Mouse (Mus musculus): ENCODE results near the gene Acsbg2.

The Acsbg2 gene

DNA sequence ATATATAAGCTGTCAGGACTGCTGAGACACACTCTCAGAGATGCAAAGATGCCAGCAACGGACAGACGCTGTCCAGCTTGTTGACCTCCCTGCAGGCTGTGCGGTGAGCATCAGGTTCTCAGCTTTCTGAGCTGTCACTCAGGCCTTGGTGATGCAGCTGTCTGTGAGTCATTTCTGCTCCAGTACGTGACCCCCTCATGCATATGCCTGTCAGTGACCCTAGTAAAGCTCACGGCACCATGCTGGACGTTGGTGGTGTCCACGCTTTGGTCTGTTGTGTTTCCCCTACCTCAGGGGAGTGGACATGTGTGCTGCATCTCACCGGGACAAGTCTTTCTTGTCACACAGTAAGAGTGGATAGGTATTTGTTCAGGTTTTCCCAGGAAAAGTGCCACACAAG lies 2.5 kb downstream of the Acsbg2 start:
- DNase-seq (ENCODE audit: low read depth), result no peak

GRCm38 (mm10) chr17:56870287-56870953 lies 3.8 kb downstream of the Acsbg2 start:
- DNase-seq (ENCODE audit: low read depth), result no peak

DNA sequence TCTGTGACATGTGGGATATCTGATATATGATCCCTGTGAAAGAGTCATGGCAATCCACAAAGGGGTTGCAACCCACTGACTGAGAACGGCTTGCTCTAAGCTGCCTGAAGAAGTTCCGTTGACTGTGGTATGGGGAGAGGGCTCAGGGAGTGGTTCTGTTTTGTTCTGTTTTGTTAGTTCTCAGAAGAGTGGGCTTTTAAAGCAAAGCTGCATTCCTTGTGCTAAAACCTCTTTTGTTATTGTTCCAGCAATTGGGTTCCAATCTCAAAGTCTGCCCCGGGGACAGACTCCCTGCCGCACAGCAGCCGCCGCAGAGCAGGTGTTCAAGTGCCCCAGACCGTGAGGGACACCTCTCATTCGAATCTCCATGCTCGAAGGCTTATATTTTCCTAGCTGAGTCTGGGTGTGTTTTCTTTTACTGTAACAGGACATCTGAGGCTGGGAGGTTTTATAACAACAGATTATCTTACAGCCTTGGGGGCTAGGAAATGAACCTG lies 4.7 kb downstream of the Acsbg2 start:
- DNase-seq (ENCODE audit: low read depth), result no peak

DNA sequence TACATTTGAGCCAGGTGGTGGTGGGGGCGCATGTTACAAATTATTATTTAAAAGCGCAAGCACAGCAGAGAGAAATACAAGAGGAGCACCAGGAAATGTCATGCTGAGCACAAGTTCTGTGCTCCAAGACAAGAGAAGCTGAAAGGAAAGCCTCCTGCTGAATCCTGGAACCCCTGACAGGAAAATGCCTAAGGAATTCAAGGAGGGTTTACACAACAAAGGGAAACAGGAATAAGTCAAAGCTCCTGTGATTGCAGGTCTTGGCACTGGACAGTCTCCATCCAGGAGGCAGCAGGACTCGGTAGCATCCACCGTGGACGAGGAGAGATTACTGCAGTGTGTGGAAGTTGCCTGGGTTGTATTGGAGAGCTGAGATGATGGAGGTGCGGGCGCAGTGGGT lies 8.2 kb downstream of the Acsbg2 start:
- no peak for DNase-seq (ENCODE audit: low read depth)

GRCm38 (mm10) chr17:56861197-56861596 lies 13.1 kb downstream of the Acsbg2 start:
- DNase-seq (ENCODE audit: low read depth), result peak; percentile 17

GRCm38 (mm10) chr17:56858922-56859321 lies 15.3 kb downstream of the Acsbg2 start:
- DNase-seq (ENCODE audit: low read depth), result no peak

GRCm38 (mm10) chr17:56858216-56858615 lies 16.0 kb downstream of the Acsbg2 start:
- DNase-seq (ENCODE audit: low read depth), result peak; percentile 68

DNA sequence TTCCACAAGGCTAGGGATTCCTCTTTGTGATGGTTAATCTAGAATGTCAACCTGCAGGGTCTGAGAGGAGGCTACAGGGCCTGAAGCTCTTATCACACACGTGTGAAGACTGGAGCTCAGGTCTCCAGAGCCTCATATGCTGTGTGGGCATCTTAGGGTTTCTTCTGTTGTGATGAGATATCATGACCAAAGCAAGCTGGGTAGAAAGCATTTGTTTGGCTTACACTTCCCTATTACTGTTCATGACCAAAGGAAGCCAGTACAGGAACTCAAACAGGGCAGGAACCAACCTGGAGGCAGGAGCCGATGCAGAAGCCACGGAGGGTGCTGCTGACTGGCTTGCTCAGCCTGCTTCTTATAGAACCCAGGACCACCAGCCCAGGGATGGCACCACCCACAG lies 18.8 kb downstream of the Acsbg2 start:
- DNase-seq (ENCODE audit: low read depth), result no peak

- no peak for DNase-seq (ENCODE audit: low read depth)
Observed at GRCm38 (mm10) chr17:56851167-56851566, 23.1 kb downstream of the Acsbg2 start.

GRCm38 (mm10) chr17:56849710-56850109 lies 24.5 kb downstream of the Acsbg2 start:
- no peak for DNase-seq (ENCODE audit: low read depth)

GRCm38 (mm10) chr17:56848785-56849184 lies 25.5 kb downstream of the Acsbg2 start:
- no peak for DNase-seq (ENCODE audit: low read depth)

DNA sequence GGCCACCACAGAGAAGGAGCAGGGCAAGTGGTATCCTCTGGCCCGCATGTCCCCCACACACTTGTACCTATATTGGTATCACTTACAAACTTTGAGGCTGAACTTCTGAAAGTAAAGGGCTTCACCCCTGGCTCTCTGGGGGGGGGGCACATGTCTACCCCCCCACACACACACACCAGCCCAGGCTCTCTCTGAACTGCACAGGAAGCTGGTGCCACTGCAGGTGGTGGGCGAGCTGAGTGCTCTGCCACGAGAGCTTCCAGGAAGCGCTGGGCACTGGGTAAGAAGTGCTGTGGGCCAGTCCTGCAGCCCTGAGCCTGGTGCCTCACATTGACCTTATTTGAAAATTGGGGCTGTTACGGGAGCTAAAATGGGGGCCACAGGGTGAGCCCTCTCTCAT lies 30.6 kb downstream of the Acsbg2 start:
- no peak for DNase-seq (ENCODE audit: low read depth)

GRCm38 (mm10) chr17:56842173-56842572 lies 32.1 kb downstream of the Acsbg2 start:
- no peak for DNase-seq (ENCODE audit: low read depth)

- no peak for DNase-seq (ENCODE audit: low read depth)
Observed at GRCm38 (mm10) chr17:56840524-56840923, 33.7 kb downstream of the Acsbg2 start.

DNA sequence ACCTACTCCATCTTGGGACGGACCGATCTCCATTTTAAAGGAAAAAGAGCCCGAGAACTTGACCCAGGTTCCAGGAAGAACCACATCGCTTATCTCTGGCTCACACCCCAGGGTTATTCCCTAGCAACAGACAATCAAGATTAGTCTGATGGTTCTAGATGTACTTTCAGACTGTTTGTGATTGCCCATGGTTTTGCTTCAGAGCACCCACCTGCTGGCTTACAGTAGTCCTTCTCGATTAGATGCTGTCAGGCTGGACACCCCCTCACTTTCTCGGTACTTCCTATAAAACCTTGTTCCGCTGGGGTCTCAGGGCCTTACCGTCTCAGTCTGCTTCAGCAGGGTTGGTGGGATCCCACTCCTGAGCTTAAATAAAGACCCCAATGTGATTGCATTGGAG lies 37.9 kb downstream of the Acsbg2 start:
- DNase-seq (ENCODE audit: low read depth), result no peak

- no peak for DNase-seq (ENCODE audit: low read depth)
Observed at GRCm38 (mm10) chr17:56833381-56833780, 40.9 kb downstream of the Acsbg2 start.

GRCm38 (mm10) chr17:56832918-56833317 lies 41.3 kb downstream of the Acsbg2 start:
- DNase-seq (ENCODE audit: low read depth), result no peak

DNA sequence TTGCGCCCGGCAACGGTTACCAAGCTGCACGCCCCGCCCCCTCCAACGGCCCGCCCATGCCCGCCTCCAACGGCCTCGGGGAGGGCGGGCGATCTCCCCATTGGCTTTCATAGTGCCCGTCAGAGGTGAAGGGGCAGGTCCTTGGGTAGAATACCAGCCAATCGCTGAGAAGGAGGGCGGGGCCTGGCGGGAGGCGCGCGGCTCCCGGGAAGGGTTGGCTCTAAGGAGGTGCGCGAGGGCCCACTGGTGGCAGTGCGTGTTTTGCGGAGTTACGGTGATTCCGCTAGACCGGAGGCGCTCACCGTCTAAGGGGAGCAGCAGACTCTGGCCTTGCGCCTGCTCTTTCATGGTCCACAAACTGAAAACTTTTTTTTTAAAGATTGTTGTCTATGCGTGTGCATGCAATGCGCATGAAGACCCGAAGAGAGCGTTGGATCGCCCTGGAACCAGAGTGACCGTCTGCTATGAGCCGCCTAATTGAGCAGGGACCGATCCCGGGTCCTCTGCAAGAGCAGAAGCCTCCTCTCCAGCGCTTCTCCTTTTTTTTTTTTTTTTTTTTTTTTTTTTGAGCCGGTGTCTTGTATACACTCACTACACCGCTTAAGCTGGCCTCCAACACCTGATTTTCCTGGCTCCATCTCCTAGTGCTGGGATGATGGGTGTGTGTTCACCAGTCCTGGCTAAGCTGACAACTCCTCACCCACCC lies 43.0 kb downstream of the Acsbg2 start:
- DNase-seq (ENCODE audit: low read depth), result peak; percentile 97

DNA sequence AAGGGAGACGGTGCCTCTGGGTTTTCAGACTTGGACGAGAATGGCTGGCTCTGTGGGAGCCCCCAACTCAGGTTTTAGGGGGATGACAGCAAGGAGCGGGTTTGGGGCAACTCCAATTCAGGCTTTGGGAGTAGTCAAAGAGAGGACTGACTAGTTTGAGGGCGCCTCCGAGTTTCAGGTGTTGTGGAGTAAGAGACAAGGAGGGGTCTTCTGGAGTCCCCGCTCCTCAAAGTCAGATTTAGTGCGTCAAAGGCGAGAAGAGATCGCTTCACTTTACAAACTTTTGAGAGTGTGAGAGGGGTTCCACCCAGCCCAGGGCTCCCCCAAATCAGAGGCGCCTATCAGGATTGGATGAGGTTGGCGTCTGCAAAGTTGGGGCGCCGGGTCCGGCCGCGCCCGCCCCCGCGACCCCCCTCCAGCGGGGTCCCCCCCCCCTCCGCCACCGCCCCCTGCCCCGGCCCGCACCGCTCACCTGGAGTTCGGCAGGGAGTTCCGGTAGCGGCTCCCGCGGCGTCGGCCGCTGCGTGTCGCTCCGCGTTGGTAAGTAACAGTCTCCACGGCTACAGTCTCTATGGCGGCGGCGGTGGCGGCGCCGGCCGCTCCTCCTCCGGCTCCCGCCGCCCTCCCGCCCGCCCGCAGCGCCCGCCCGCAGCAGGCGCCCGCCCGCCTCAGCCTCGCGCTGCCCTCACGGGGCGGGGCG lies 43.7 kb downstream of the Acsbg2 start, which contains the start of gene Rfx2:
Gene Rfx2 (minus strand): TSS at position 603 of the 700 bp plus-strand sequence.
- no peak for DNase-seq (ENCODE audit: low read depth)

- no peak for DNase-seq (ENCODE audit: low read depth)
Observed at GRCm38 (mm10) chr17:56829795-56830194, 44.5 kb downstream of the Acsbg2 start.

DNA sequence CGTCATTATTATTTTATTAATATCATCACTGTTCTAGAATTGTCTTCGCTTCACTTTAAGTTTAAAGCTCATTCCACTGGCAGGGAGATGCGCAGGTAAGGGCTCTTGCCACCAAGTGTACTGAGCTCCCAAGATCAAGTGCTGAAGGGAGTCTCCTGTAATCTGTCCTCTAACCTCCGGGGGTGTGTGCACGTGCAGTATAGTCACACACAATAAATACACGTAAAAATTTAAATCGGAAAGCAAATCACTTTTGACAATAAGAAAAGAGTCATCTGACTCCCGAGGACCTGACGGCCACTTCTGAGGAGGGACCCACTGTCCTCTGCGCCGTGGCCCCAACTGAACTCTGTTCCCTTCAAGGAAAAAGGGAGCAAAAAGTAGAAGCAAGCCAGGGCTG lies 45.1 kb downstream of the Acsbg2 start:
- no peak for DNase-seq (ENCODE audit: low read depth)

DNA sequence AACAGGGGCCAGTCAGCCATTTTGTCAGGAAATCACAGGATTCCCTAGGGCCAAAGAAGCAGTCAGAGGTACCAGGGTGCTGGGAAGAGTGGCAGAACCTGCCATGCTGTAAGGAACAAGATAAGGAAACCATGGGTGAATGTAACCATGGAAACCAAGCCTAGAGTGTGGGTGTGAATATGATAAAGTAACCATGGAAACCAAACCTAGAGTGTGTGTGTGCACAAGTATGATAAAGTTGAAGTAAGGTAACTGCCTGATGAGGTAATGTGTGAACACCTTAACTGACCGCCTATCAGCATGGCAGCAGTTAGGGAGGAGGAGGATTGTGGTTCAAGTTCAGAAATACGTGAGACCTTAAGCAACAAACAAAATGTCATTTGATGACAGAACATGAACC lies 47.5 kb downstream of the Acsbg2 start:
- DNase-seq (ENCODE audit: low read depth), result peak; percentile 90

GRCm38 (mm10) chr17:56823352-56823751 lies 50.9 kb downstream of the Acsbg2 start:
- DNase-seq (ENCODE audit: low read depth), result no peak
